Mouse (Mus musculus): ENCODE data around the gene Dus3l. TPM values are rescaled to one million over a fixed set of nuclear protein-coding genes. Genes with fewer than 3 reads are reported as not detected.

Gene Dus3l
- 135 and 136 TPM in 2 replicates for polyA plus RNA-seq (2012; rRNA removed)

DNA sequence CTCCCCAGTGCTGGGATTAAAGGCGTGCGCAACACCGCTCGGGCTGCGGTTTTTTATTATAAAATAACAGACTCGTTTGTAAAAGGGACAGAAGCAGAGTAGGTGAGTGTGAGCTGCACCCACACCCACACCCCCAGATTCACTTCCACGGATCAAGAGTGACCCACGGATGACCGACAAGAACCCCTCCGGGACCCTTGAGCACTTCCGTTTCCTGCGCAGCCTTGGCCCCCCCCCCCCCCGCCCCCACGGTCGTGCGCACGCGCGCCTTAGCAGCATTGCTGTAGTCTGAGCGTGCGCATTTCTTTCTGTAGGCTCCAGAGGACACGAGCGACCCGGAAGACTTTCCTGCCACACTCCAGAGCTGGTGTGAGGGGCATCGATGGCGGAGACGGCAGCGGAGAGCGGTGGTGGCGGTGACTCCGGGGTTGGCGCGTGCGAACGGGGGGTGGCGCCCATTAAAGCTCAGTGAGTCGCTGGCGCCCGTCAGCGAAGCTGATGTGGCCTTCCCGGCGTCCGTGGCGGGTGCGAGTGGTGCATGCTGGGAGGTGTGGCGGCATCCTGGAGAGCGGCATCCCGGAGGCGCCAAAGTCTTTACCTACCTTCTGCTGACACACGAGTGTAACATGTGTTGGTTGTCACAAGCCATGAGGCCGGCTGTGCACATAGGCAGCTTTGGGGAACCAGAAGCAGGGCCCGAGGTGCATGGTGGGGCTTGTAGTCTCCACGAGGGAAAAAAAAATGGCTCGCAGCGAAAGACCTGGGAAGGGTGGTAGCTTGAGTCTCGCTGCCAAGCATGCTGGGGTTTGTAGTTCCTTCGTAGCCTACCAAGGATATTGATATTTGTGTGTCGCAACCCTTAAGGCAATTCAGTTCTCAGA lies at the start of gene Dus3l:
TSS of gene Dus3l (plus strand) at position 284 of the 881 bp plus-strand sequence.

DNA sequence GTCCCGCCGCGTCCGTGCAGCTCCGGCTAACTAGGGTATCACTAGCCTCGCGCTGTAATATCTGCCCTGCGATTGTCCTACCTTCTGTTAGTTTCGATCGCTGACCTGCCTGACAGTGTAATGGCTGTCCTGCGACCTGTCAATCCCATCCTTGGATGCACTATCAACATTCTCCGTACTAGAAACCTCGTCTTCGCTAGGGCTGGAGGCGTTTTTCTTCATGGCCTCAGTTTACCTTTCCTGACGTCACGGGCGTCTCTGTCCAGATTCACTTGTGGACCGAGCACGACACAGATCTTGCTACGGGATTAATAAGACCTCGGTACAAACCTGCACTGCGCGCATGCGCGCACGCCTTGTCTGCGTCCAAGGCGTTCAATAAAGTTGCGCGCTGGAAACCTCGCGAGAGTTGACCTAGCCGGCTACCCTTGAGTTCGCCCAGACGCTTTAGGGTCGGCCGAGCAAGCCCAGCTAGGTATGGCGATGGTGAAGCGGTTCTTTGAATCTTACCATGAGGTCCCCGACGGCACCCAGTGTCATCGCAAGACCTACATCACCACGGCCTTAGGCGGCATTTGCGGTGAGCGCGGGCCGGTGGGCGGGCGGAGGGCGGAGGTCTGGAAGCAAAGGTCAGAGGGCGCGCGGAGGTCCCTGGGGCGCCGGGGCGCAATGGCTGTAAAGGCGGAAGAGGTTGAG lies 47.0 kb upstream of the Dus3l start, which contains the start of the genes Ndufa11 and Vmac:
TSS of gene Ndufa11 (plus strand) at position 405 of the 696 bp plus-strand sequence.
TSS of gene Vmac (minus strand) at position 660 of the 696 bp plus-strand sequence.

DNA sequence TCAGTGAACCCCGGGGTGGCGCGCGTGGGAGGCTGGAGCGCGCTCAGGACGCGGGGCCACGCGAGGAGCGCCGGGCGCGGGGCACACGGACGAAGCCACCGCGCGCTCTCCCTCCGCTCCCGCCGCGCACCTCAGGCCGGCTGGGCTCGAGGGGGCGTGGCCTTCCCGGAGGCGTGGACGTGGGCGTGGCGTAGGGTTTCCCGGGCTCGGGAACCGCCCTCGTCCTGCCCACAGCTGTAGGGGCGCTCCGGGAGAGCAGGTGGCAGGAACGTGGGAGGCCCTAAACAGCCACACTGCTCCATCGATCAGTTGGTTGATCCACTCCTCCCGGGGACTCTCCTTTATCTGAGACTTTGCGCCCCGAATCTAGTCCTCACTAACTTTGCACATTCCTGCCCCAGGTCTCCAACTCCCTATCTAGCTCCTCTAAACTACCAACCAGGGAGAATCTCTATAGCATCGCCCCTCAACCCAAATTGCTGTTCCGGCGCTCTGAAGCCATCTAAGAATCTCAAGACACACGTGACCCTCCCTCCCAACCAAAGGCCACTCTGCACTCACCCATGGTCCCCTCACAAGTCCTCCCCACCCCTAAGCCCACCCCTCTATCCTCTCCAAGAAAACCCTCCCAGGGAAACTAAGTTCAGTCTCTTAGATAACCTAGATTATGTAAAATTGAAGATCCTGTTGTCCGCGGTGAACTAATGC lies 7.0 kb upstream of the Dus3l start, which contains the start of gene Nrtn:
TSS of gene Nrtn (minus strand) at position 115 of the 708 bp plus-strand sequence.

DNA sequence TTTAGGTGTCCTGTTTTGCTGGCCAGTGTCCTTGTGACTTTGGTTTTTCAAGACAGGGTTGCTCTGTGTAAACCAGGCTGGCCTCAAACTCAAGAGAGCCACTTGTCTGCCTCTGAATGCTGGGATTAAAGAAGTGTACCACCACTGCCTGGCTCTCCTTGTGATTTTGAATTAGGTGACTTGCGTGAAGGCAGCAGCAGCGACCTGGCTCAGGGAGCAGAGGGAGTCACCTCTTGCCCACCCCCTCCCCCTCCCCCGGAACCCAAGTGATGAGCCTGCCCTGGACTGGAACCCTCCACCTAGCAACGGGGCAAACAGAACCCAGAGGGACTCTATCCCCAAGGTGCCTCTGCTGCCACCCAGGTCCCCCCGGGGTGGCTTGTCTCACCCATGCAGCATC lies 5.4 kb downstream of the Dus3l start, which contains the start of gene Prr22:
TSS of gene Prr22 (plus strand) at position 301 of the 400 bp plus-strand sequence.

Other genes with a start within 250 kb of the Dus3l start
- 8.1 TPM in 2 replicates for gene Gm20219, start 210.4 kb upstream of the Dus3l start, polyA plus RNA-seq (2012; rRNA removed)
- gene Safb2, start 180.2 kb upstream of the Dus3l start, polyA plus RNA-seq (2012; rRNA removed) = 111 and 114 TPM in 2 replicates
- 93.0 and 103 TPM in 2 replicates for gene Safb, start 179.9 kb upstream of the Dus3l start, polyA plus RNA-seq (2012; rRNA removed)
- 157 and 222 TPM in 2 replicates for gene 2410015M20Rik, start 155.0 kb upstream of the Dus3l start, polyA plus RNA-seq (2012; rRNA removed)
- gene Rpl36, start 151.3 kb upstream of the Dus3l start, polyA plus RNA-seq (2012; rRNA removed) = 3,601 and 4,599 TPM in 2 replicates
- 227 and 249 TPM in 2 replicates for gene Lonp1, start 137.9 kb upstream of the Dus3l start, polyA plus RNA-seq (2012; rRNA removed)
- gene Catsperd, start 136.6 kb upstream of the Dus3l start, polyA plus RNA-seq (2012; rRNA removed) = 1.3 and 2.6 TPM in 2 replicates
- gene Ranbp3, start 91.5 kb upstream of the Dus3l start, polyA plus RNA-seq (2012; rRNA removed) = 125 and 135 TPM in 2 replicates
- 694 and 729 TPM in 2 replicates for gene Ndufa11, start 47.0 kb upstream of the Dus3l start, polyA plus RNA-seq (2012; rRNA removed)
- 47.8 and 78.5 TPM in 2 replicates for gene Vmac, start 46.7 kb upstream of the Dus3l start, polyA plus RNA-seq (2012; rRNA removed)
- gene Nrtn, start 7.2 kb upstream of the Dus3l start, polyA plus RNA-seq (2012; rRNA removed) = 169 and 335 TPM in 2 replicates
- 3.3 and 4.8 TPM in 2 replicates for gene Prr22, start 5.5 kb downstream of the Dus3l start, polyA plus RNA-seq (2012; rRNA removed)
- 26.0 and 26.5 TPM in 2 replicates for gene Rfx2, start 66.3 kb downstream of the Dus3l start, polyA plus RNA-seq (2012; rRNA removed)
- gene Acsbg2, start 109.7 kb downstream of the Dus3l start, polyA plus RNA-seq (2012; rRNA removed) = 0.05 TPM in 1 of 2 replicates, not detected in the other
- 0.16 and 0.37 TPM in 2 replicates for gene 1700061G19Rik, start 110.7 kb downstream of the Dus3l start, polyA plus RNA-seq (2012; rRNA removed)
- gene Mllt1, start 170.7 kb downstream of the Dus3l start, polyA plus RNA-seq (2012; rRNA removed) = 94.1 and 98.4 TPM in 2 replicates
- gene Acer1, start 217.4 kb downstream of the Dus3l start, polyA plus RNA-seq (2012; rRNA removed) = 0.14 TPM in 2 replicates
- gene Clpp, start 225.5 kb downstream of the Dus3l start, polyA plus RNA-seq (2012; rRNA removed) = 290 and 341 TPM in 2 replicates
- 86.7 and 97.3 TPM in 2 replicates for gene Alkbh7, start 232.6 kb downstream of the Dus3l start, polyA plus RNA-seq (2012; rRNA removed)
- gene Pspn, start 235.3 kb downstream of the Dus3l start, polyA plus RNA-seq (2012; rRNA removed) = 1.3 and 1.6 TPM in 2 replicates
- gene Gtf2f1, start 246.5 kb downstream of the Dus3l start, polyA plus RNA-seq (2012; rRNA removed) = 34.5 and 38.2 TPM in 2 replicates
- not detected in 2 replicates for gene Gm17949, start 246.7 kb downstream of the Dus3l start, polyA plus RNA-seq (2012; rRNA removed)

Measured in ovary, adult 2 months (tissue).